Mouse (Mus musculus) testis, adult 2 months (tissue): ENCODE data around the gene Tpk1.

Experiments
- CTCF ChIP-seq: fragments of 200-500 bp; IDR thresholded peaks from 2 replicates; pipeline ENCODE4 v1.5.1; 2012; ENCODE audit warnings: low read depth, mild to moderate bottlenecking, inconsistent platforms, low read length, moderate library complexity; ENCODE audit not compliant: control insufficient read depth, insufficient read depth, insufficient replicate concordance
- POLR2A ChIP-seq: fragments of 200-500 bp; IDR thresholded peaks from 2 replicates; pipeline ENCODE4 v1.6.1; 2012; ENCODE audit warnings: low read depth, mild to moderate bottlenecking, inconsistent platforms, low read length, moderate library complexity; ENCODE audit not compliant: control insufficient read depth

- TF ChIP-seq CTCF (no peak), POLR2A (no peak)
These were observed 298.6 kb downstream of the Tpk1 start for GRCm38 (mm10) chr6:43367434-43367945.
